Comparison of ENCODE assay signal across 8 mouse cellular contexts in genomic region chr11:32925421-32926271, GRCm38 (mm10).
DNase-seq lines count a peak whose midpoint lies in the region; ATAC-seq lines count a peak whose summit lies in the region.

No protein-coding gene starts in this region.

- WGBS in kidney, embryonic 14.5 days = 2% methylated on average over 33 of the region's 33 CpGs

- no peaks in the 10 kb centered on the region for H3K27me3 ChIP-seq in kidney, embryonic 14.5 days (ENCODE audit: control insufficient read depth, insufficient read depth, low read length)

- 0 out of 2 replicates have a peak overlapping the region, but pooled peaks have one; percentile 1 for H3K27ac ChIP-seq in kidney, embryonic 14.5 days (ENCODE audit: low read depth, low read length)

- 0 out of 2 replicates have a peak overlapping the region, but pooled peaks have one; percentile 31 for H3K9ac ChIP-seq in kidney, embryonic 14.5 days (ENCODE audit: low read depth, low read length)

- peak overlapping the region; percentile 43 for H3K4me2 ChIP-seq in kidney, embryonic 14.5 days (replicated peaks; ENCODE audit: low read depth, low read length)

- H3K36me3 ChIP-seq in kidney, embryonic 14.5 days (ENCODE audit: control insufficient read depth, insufficient read depth, low read length) = no peaks in the 10 kb centered on the region

- peak; percentile 5 for DNase-seq in kidney, adult 11 months
- no peak for DNase-seq in kidney, adult 18-20 months
- peak; percentile 54 for DNase-seq in heart, adult 8-10 months (ENCODE audit: low spot score)
- DNase-seq in lung, postnatal 25 days (ENCODE audit: low spot score) = peak; percentile 28
- DNase-seq in urinary bladder, postnatal 25 days (ENCODE audit: low spot score) = peak; percentile 23
- no peak for DNase-seq in thymus, postnatal 25 days
- no peak for DNase-seq in layer of hippocampus, postnatal 25 days (ENCODE audit: extremely low spot score in 1 of 2, low spot score in 1 of 2)

- ATAC-seq in kidney, embryonic 14.5 days (ENCODE audit: low FRiP score, low TSS enrichment) = peak; percentile 86

- H3K9me3 ChIP-seq in kidney, embryonic 14.5 days (ENCODE audit: control insufficient read depth, low read length) = no peaks in the 10 kb centered on the region

- peaks cover 11% of the 10 kb centered on the region; the same call in 1 of the 2 replicates for H3K4me1 ChIP-seq in kidney, embryonic 14.5 days (ENCODE audit: control insufficient read depth, insufficient read depth, low read length)

- peak overlapping the region; percentile 25 for H3K4me3 ChIP-seq in kidney, embryonic 14.5 days (ENCODE audit: low read length)

Comparison
In these comparisons a context has a peak if more than half of its experiments do, and no peak if none do; other contexts are left out.
1. DNase-seq: peak in kidney, adult 11 months (single experiment), heart, adult 8-10 months (single experiment), lung, postnatal 25 days (single experiment) and urinary bladder, postnatal 25 days (single experiment); none in kidney, adult 18-20 months (single experiment), thymus, postnatal 25 days (single experiment) and layer of hippocampus, postnatal 25 days (0 of 2).